Mouse (Mus musculus) heart, postnatal 0 days (tissue): ENCODE measurements around the gene Patj. TPM values are rescaled to one million over a fixed set of nuclear protein-coding genes. Genes with fewer than 3 reads are reported as not detected.

ENCODE experiments used
- ATAC-seq: fragments of 200-750 bp; cut with Nextera tagmentation; 2 replicates; pipeline ENCODE4 v1.8.0; 2017; ENCODE audit warnings: low read depth, moderate number of reproducible peaks, moderate library complexity; ENCODE audit not compliant: insufficient read depth
- DNase-seq: peaks from one replicate; pipeline ENCODE4 v3.0.0-alpha.2; 2016; ENCODE audit warnings: low spot score
- H3K27ac ChIP-seq: fragments of 300-500 bp; sonication (generic); 2 replicates; pipeline ENCODE4 v1.5.1; 2014; ENCODE audit warnings: low read depth, mild to moderate bottlenecking
- H3K27me3 ChIP-seq: fragments of 300-500 bp; sonication (generic); 2 replicates; pipeline ENCODE4 v1.6.1; 2014; ENCODE audit warnings: low read length, mixed read lengths; ENCODE audit not compliant: control insufficient read depth, insufficient read depth
- H3K36me3 ChIP-seq: fragments of 300-500 bp; sonication (generic); replicated peaks from 2 replicates; pipeline ENCODE4 v1.6.1; 2014; ENCODE audit warnings: low read length, mixed read lengths; ENCODE audit not compliant: control insufficient read depth, insufficient read depth
- H3K4me1 ChIP-seq: fragments of 300-500 bp; sonication (generic); 2 replicates; pipeline ENCODE4 v1.6.1; 2014; ENCODE audit warnings: antibody characterized with exemption; ENCODE audit not compliant: control insufficient read depth, insufficient read depth
- H3K4me2 ChIP-seq: fragments of 300-500 bp; sonication (generic); 2 replicates; pipeline ENCODE4 v1.6.1; 2014; ENCODE audit warnings: low read depth, mild to moderate bottlenecking, low read length, moderate library complexity
- H3K4me3 ChIP-seq: fragments of 300-500 bp; sonication (generic); 2 replicates; pipeline ENCODE4 v1.5.1; 2014; ENCODE audit warnings: low read depth, low read length
- H3K9ac ChIP-seq: fragments of 300-500 bp; sonication (generic); replicated peaks from 2 replicates; pipeline ENCODE4 v1.6.1; 2014; ENCODE audit warnings: low read depth, low read length, mixed read lengths
- H3K9me3 ChIP-seq: fragments of 300-500 bp; sonication (generic); replicated peaks from 2 replicates; pipeline ENCODE4 v1.6.1; 2016; ENCODE audit warnings: low read length; ENCODE audit not compliant: control insufficient read depth
- CTCF ChIP-seq: IDR thresholded peaks from 2 replicates; pipeline ENCODE4 v1.5.1; 2016; ENCODE audit warnings: antibody characterized with exemption, control low read depth, low read depth
- EP300 ChIP-seq: IDR thresholded peaks from 2 replicates; pipeline ENCODE4 v1.6.1; 2016; ENCODE audit warnings: antibody characterized with exemption, low read depth
- WGBS: fragments of 180-500 bp; shearing (Covaris S2); extraction: QIAGEN DNeasy Blood & Tissue Kit; methylation state at CpG from one replicate; pipeline ENCODE4 v1.1.7; 2014; 5-methylcytosine and 5-hydroxymethylcytosine counted together
- polyA plus RNA-seq: library from polyadenylated mRNA; unstranded; fragments of >200 nt; fragmentation: Nextera tagmentation; extraction: Ambion mirVana; gene quantifications from 2 replicates; pipeline ENCODE4 v1.2.1, GENCODE M21; 2015
- total RNA-seq: library from RNA; depleted of rRNA; stranded (reverse); fragments of >200 nt; gene quantifications from 2 replicates; pipeline ENCODE4 v1.2.3, GENCODE M21; 2014; ENCODE audit warnings: low replicate concordance

Patj gene
- total and polyA plus RNA-seq, 2 experiments from 2014 or later = 5.2 to 1,302 TPM

DNA sequence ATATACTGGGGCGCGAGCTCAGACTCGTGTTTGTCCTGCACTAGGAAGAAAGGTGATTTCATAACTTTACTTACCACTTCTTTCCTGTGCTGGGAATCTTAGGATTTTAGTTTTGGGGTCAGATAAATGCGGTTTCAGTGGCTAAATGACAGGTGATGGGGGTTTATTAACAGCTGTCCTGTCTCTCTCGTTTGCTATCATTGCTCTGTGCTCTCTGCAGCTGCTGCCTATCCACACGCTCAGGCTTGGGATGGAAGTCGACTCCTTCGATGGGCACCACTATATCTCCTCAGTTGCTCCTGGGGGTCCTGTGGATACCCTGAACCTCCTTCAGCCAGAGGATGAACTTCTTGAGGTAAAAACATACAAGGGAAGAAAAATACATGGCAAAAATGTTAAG lies 60.3 kb downstream of the Patj start:
- Histone ChIP-seq H3K9me3 (no peaks in the 10 kb centered on the region), H3K4me2 (no peak overlapping the region), H3K36me3 (no peaks in the 10 kb centered on the region), H3K27me3 (no peaks in the 10 kb centered on the region), H3K9ac (no peak overlapping the region), H3K4me3 (no peak overlapping the region), H3K27ac (no peak overlapping the region), H3K4me1 (0 out of 2 replicates have a peak, but pooled peaks cover 10% of the 10 kb centered on the region)
- WGBS = 91% methylated on average over 8 of the region's 8 CpGs
- no peak for TF ChIP-seq EP300
- no peak for TF ChIP-seq CTCF
- DNase-seq (no peak), ATAC-seq (no peak)

DNA sequence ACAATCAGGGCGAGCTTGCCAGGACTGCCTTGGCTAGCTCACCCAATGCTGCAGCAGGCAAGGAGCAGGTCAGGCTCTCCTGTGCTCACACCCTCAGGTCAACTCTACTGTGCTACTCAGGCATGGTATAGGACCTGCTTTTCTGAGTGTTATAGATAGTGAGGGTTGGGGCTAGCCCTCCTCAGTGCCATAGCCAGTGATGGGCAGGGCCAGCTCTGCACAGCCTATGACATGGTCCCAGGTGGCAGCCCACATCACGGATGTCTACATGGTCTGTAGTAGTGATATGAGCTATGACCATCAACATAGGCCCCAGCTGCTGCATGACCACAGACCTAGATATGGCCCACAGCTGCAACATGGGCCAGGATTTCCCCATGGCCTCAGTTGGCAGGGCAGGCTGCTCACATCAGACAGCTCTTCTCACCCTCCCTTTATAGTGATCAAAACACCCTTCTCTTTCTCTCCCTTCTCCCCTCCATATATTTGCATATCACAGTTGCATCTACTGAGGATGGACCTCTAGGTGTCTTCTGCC lies 66.3 kb downstream of the Patj start:
- no peaks in the 10 kb centered on the region for H3K9me3 ChIP-seq
- no peak overlapping the region for H3K4me2 ChIP-seq
- H3K4me1 ChIP-seq = no peaks in the 10 kb centered on the region
- H3K36me3 ChIP-seq = no peaks in the 10 kb centered on the region
- H3K27ac ChIP-seq = no peak overlapping the region
- WGBS = 85% methylated on average over 2 of the region's 2 CpGs
- ATAC-seq (no peak), DNase-seq (no peak)
- H3K4me3 ChIP-seq = no peak overlapping the region
- no peaks in the 10 kb centered on the region for H3K27me3 ChIP-seq
- H3K9ac ChIP-seq = no peak overlapping the region
- TF ChIP-seq CTCF (no peak), EP300 (no peak)

- Histone ChIP-seq H3K4me3 (no peak overlapping the region), H3K27ac (no peak overlapping the region), H3K4me1 (no peaks in the 10 kb centered on the region), H3K27me3 (no peaks in the 10 kb centered on the region), H3K4me2 (no peak overlapping the region), H3K36me3 (no peaks in the 10 kb centered on the region), H3K9me3 (no peaks in the 10 kb centered on the region), H3K9ac (no peak overlapping the region)
- TF ChIP-seq CTCF = no peak
- TF ChIP-seq EP300 = no peak
- no peak for DNase-seq
- ATAC-seq = no peak
- 91% methylated on average over 1 of the region's 1 CpGs for WGBS
Measured at GRCm38 (mm10) chr4:98465476-98465875, 69.9 kb downstream of the Patj start.

- WGBS = 45% methylated on average over 2 of the region's 2 CpGs
- Histone ChIP-seq H3K27me3 (no peaks in the 10 kb centered on the region), H3K27ac (no peak overlapping the region), H3K36me3 (no peaks in the 10 kb centered on the region), H3K4me1 (no peaks in the 10 kb centered on the region), H3K4me3 (no peak overlapping the region), H3K9ac (no peak overlapping the region), H3K9me3 (no peaks in the 10 kb centered on the region), H3K4me2 (no peak overlapping the region)
- no peak for DNase-seq
- no peak for ATAC-seq
- TF ChIP-seq CTCF (no peak), EP300 (no peak)
Measured at GRCm38 (mm10) chr4:98465886-98466285, 70.3 kb downstream of the Patj start.

GRCm38 (mm10) chr4:98471376-98471775 lies 75.8 kb downstream of the Patj start:
- Histone ChIP-seq H3K27ac (no peak overlapping the region), H3K27me3 (no peaks in the 10 kb centered on the region), H3K4me1 (no peaks in the 10 kb centered on the region), H3K9me3 (no peaks in the 10 kb centered on the region), H3K4me3 (no peak overlapping the region), H3K36me3 (no peaks in the 10 kb centered on the region), H3K9ac (no peak overlapping the region), H3K4me2 (no peak overlapping the region)
- ATAC-seq (no peak), DNase-seq (no peak)
- no peak for TF ChIP-seq CTCF
- TF ChIP-seq EP300 = no peak
- 66% methylated on average over 7 of the region's 7 CpGs for WGBS

GRCm38 (mm10) chr4:98473491-98473890 lies 77.9 kb downstream of the Patj start:
- no peaks in the 10 kb centered on the region for H3K4me1 ChIP-seq
- H3K27me3 ChIP-seq = no peaks in the 10 kb centered on the region
- H3K36me3 ChIP-seq = no peaks in the 10 kb centered on the region
- H3K9me3 ChIP-seq = no peaks in the 10 kb centered on the region
- DNase-seq (no peak), ATAC-seq (no peak)
- 57% methylated on average over 3 of the region's 3 CpGs for WGBS
- H3K27ac ChIP-seq = no peak overlapping the region
- TF ChIP-seq EP300 = no peak
- no peak for TF ChIP-seq CTCF
- no peak overlapping the region for H3K4me2 ChIP-seq
- H3K9ac ChIP-seq = no peak overlapping the region
- no peak overlapping the region for H3K4me3 ChIP-seq
